Comparison of ENCODE assay signal across 1 mouse cellular context in the genomic region with DNA sequence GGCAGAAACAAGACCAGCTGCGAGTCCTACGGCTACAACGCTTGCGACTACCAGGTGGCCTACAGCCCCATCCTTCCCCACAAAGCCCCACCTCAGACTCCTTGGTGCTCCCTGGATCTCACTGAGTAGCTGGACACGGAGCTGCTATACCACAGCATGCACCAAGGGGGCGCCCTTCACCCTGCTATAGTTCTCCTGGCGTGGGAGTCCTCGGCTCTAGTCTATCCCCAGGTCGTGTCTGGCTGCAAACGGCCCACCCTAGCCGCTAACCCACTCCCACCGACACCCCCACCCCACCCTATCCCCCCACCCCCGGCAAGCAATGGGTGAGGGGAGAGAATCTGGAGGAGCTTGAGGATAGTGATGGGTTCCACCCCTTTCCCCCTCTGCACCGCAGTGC.
TF ChIP-seq lines count a peak whose summit lies in the region.

No protein-coding gene starts in this region.

TF ChIP-seq in myocyte, 11 proteins besides CTCF, POLR2A, EP300 and RAD21:
- TF ChIP-seq REST (IDR thresholded peaks at IDR 0.05; ENCODE audit: insufficient read depth, insufficient read length) (no peak), MAX (IDR thresholded peaks at IDR 0.05; ENCODE audit: low read depth) (no peak), POLR2AphosphoS2 (IDR thresholded peaks at IDR 0.05; ENCODE audit: insufficient read length, low read depth) (no peak), USF1 (IDR thresholded peaks at IDR 0.05; ENCODE audit: low read depth) (no peak), MYOD1 (IDR thresholded peaks at IDR 0.05; ENCODE audit: control insufficient read depth in 1 of 3, insufficient read length in 2 of 3, low read depth in 2 of 3) (no peak), TCF12 (IDR thresholded peaks at IDR 0.05; ENCODE audit: insufficient read depth, poor library complexity, severe bottlenecking) (no peak), MYOG (IDR thresholded peaks at IDR 0.05; ENCODE audit: control insufficient read depth in 1 of 3, insufficient read depth in 1 of 3, insufficient read length in 2 of 3, low read depth in 2 of 3) (no peak), E2F4 (IDR thresholded peaks at IDR 0.05; ENCODE audit: insufficient read depth) (no peak), SRF (IDR thresholded peaks at IDR 0.05; ENCODE audit: control insufficient read depth, insufficient read length, low read depth) (no peak), TCF3 (IDR thresholded peaks at IDR 0.05; ENCODE audit: insufficient read length, low read depth) (no peak)
